Mouse (Mus musculus): ENCODE data around the gene Ugdh. TPM values are rescaled to one million over a fixed set of nuclear protein-coding genes. Genes with fewer than 3 reads are reported as not detected.
"Not testable (repeated sequence)": the region's sequence is repeated elsewhere in the genome, so short reads cannot be mapped to it uniquely, and the experiment has no call there.

Ugdh gene
- polyA plus RNA-seq (2014; fragmentation: Nextera tagmentation; extraction: Ambion mirVana): 64.2 and 73.1 TPM in 2 replicates

GRCm38 (mm10) chr5:65435806-65436561 is at the start of gene Ugdh:
Gene Ugdh, minus strand, starts transcription at chr5:65435949.
- H3K27me3 ChIP-seq (ENCODE audit: control insufficient read depth, insufficient read depth, low read length): no peaks in the 10 kb centered on the region
- H3K4me2 ChIP-seq (ENCODE audit: low read depth): peak within 1 kb of the TSS; percentile 77
- no peaks in the 10 kb centered on the region for H3K9me3 ChIP-seq (ENCODE audit: control insufficient read depth, low read length)
- no peaks in the 10 kb centered on the region for H3K4me1 ChIP-seq (ENCODE audit: control insufficient read depth, insufficient read depth, low read length)
- H3K9ac ChIP-seq (ENCODE audit: low read length): peak within 1 kb of the TSS; percentile 77
- DNase-seq (ENCODE audit: low spot score) (peak; percentile 99), ATAC-seq (ENCODE audit: insufficient read depth, low FRiP score, low TSS enrichment) (peak; percentile 99)
- H3K4me3 ChIP-seq (ENCODE audit: low read depth, low read length): peak within 1 kb of the TSS; percentile 79
- 1% methylated on average over 49 of the region's 51 CpGs for WGBS
- H3K36me3 ChIP-seq (ENCODE audit: control insufficient read depth, insufficient read depth, low read length): no peaks in the 10 kb centered on the region
- peak within 1 kb of the TSS; percentile 53; the same call in 1 of the 2 replicates for H3K27ac ChIP-seq (ENCODE audit: low read depth, low read length)

GRCm38 (mm10) chr5:65482996-65483395 is 47.2 kb upstream of the Ugdh start:
- no peaks in the 10 kb centered on the region for H3K9me3 ChIP-seq (ENCODE audit: control insufficient read depth, low read length)
- H3K4me2 ChIP-seq (ENCODE audit: low read depth): no peak overlapping the region
- 94% methylated on average over 4 of the region's 4 CpGs for WGBS
- H3K36me3 ChIP-seq (ENCODE audit: control insufficient read depth, insufficient read depth, low read length): no peaks in the 10 kb centered on the region
- no peak overlapping the region for H3K9ac ChIP-seq (ENCODE audit: low read length)
- no peaks in the 10 kb centered on the region for H3K27me3 ChIP-seq (ENCODE audit: control insufficient read depth, insufficient read depth, low read length)
- H3K4me1 ChIP-seq (ENCODE audit: control insufficient read depth, insufficient read depth, low read length): no peaks in the 10 kb centered on the region
- H3K4me3 ChIP-seq (ENCODE audit: low read depth, low read length): no peak overlapping the region
- no peak for ATAC-seq (ENCODE audit: insufficient read depth, low FRiP score, low TSS enrichment)
- H3K27ac ChIP-seq (ENCODE audit: low read depth, low read length): no peak overlapping the region
- DNase-seq (ENCODE audit: low spot score): no peak

- no peak for ATAC-seq (ENCODE audit: insufficient read depth, low FRiP score, low TSS enrichment)
- Histone ChIP-seq H3K27ac (ENCODE audit: low read depth, low read length) (no peak overlapping the region), H3K9ac (ENCODE audit: low read length) (no peak overlapping the region), H3K36me3 (ENCODE audit: control insufficient read depth, insufficient read depth, low read length) (no peaks in the 10 kb centered on the region), H3K4me1 (ENCODE audit: control insufficient read depth, insufficient read depth, low read length) (no peaks in the 10 kb centered on the region), H3K9me3 (ENCODE audit: control insufficient read depth, low read length) (no peaks in the 10 kb centered on the region), H3K4me2 (ENCODE audit: low read depth) (no peak overlapping the region), H3K27me3 (ENCODE audit: control insufficient read depth, insufficient read depth, low read length) (no peaks in the 10 kb centered on the region), H3K4me3 (ENCODE audit: low read depth, low read length) (no peak overlapping the region)
- DNase-seq (ENCODE audit: low spot score): no peak
- WGBS: 85% methylated on average over 4 of the region's 4 CpGs
Observed at GRCm38 (mm10) chr5:65480511-65480910, 44.8 kb upstream of the Ugdh start.

- no peak for ATAC-seq (ENCODE audit: insufficient read depth, low FRiP score, low TSS enrichment)
- no peak overlapping the region for H3K4me2 ChIP-seq (ENCODE audit: low read depth)
- H3K27me3 ChIP-seq (ENCODE audit: control insufficient read depth, insufficient read depth, low read length): no peaks in the 10 kb centered on the region
- H3K4me3 ChIP-seq (ENCODE audit: low read depth, low read length): no peak overlapping the region
- no peak for DNase-seq (ENCODE audit: low spot score)
- 90% methylated on average over 9 of the region's 9 CpGs for WGBS
- H3K27ac ChIP-seq (ENCODE audit: low read depth, low read length): no peak overlapping the region
- no peaks in the 10 kb centered on the region for H3K9me3 ChIP-seq (ENCODE audit: control insufficient read depth, low read length)
- no peaks in the 10 kb centered on the region for H3K36me3 ChIP-seq (ENCODE audit: control insufficient read depth, insufficient read depth, low read length)
- no peaks in the 10 kb centered on the region for H3K4me1 ChIP-seq (ENCODE audit: control insufficient read depth, insufficient read depth, low read length)
- no peak overlapping the region for H3K9ac ChIP-seq (ENCODE audit: low read length)
Observed at GRCm38 (mm10) chr5:65479681-65480445, 44.1 kb upstream of the Ugdh start.

- H3K9ac ChIP-seq (ENCODE audit: low read length): no peak overlapping the region
- ATAC-seq (ENCODE audit: insufficient read depth, low FRiP score, low TSS enrichment): no peak
- H3K36me3 ChIP-seq (ENCODE audit: control insufficient read depth, insufficient read depth, low read length): no peaks in the 10 kb centered on the region
- H3K4me2 ChIP-seq (ENCODE audit: low read depth): no peak overlapping the region
- no peaks in the 10 kb centered on the region for H3K9me3 ChIP-seq (ENCODE audit: control insufficient read depth, low read length)
- WGBS: 65% methylated on average over 4 of the region's 4 CpGs
- no peak for DNase-seq (ENCODE audit: low spot score)
- H3K4me1 ChIP-seq (ENCODE audit: control insufficient read depth, insufficient read depth, low read length): no peaks in the 10 kb centered on the region
- H3K4me3 ChIP-seq (ENCODE audit: low read depth, low read length): no peak overlapping the region
- H3K27ac ChIP-seq (ENCODE audit: low read depth, low read length): no peak overlapping the region
- no peaks in the 10 kb centered on the region for H3K27me3 ChIP-seq (ENCODE audit: control insufficient read depth, insufficient read depth, low read length)
Observed at GRCm38 (mm10) chr5:65478224-65478623, 42.5 kb upstream of the Ugdh start.

- H3K4me1 ChIP-seq (ENCODE audit: control insufficient read depth, insufficient read depth, low read length); H3K27ac ChIP-seq (ENCODE audit: low read depth, low read length); DNase-seq (ENCODE audit: low spot score); H3K9ac ChIP-seq (ENCODE audit: low read length); H3K27me3 ChIP-seq (ENCODE audit: control insufficient read depth, insufficient read depth, low read length); H3K4me2 ChIP-seq (ENCODE audit: low read depth); H3K9me3 ChIP-seq (ENCODE audit: control insufficient read depth, low read length); ATAC-seq (ENCODE audit: insufficient read depth, low FRiP score, low TSS enrichment); H3K4me3 ChIP-seq (ENCODE audit: low read depth, low read length); H3K36me3 ChIP-seq (ENCODE audit: control insufficient read depth, insufficient read depth, low read length): not testable (repeated sequence)
- 92% methylated on average over 4 of the region's 4 CpGs for WGBS
Observed at GRCm38 (mm10) chr5:65476739-65477138, 41.0 kb upstream of the Ugdh start.

GRCm38 (mm10) chr5:65475806-65476205 is 40.1 kb upstream of the Ugdh start:
- 76% methylated on average over 2 of the region's 2 CpGs for WGBS
- Histone ChIP-seq H3K27me3 (ENCODE audit: control insufficient read depth, insufficient read depth, low read length) (no peaks in the 10 kb centered on the region), H3K9me3 (ENCODE audit: control insufficient read depth, low read length) (no peaks in the 10 kb centered on the region), H3K36me3 (ENCODE audit: control insufficient read depth, insufficient read depth, low read length) (no peaks in the 10 kb centered on the region), H3K27ac (ENCODE audit: low read depth, low read length) (no peak overlapping the region), H3K4me1 (ENCODE audit: control insufficient read depth, insufficient read depth, low read length) (no peaks in the 10 kb centered on the region), H3K4me2 (ENCODE audit: low read depth) (no peak overlapping the region), H3K9ac (ENCODE audit: low read length) (no peak overlapping the region), H3K4me3 (ENCODE audit: low read depth, low read length) (no peak overlapping the region)
- no peak for ATAC-seq (ENCODE audit: insufficient read depth, low FRiP score, low TSS enrichment)
- no peak for DNase-seq (ENCODE audit: low spot score)

GRCm38 (mm10) chr5:65469766-65470165 is 34.0 kb upstream of the Ugdh start:
- WGBS: 87% methylated on average over 6 of the region's 6 CpGs
- no peaks in the 10 kb centered on the region for H3K4me1 ChIP-seq (ENCODE audit: control insufficient read depth, insufficient read depth, low read length)
- no peak overlapping the region for H3K4me2 ChIP-seq (ENCODE audit: low read depth)
- H3K27ac ChIP-seq (ENCODE audit: low read depth, low read length): no peak overlapping the region
- H3K9ac ChIP-seq (ENCODE audit: low read length): no peak overlapping the region
- H3K9me3 ChIP-seq (ENCODE audit: control insufficient read depth, low read length): no peaks in the 10 kb centered on the region
- H3K4me3 ChIP-seq (ENCODE audit: low read depth, low read length): no peak overlapping the region
- DNase-seq (ENCODE audit: low spot score) (no peak), ATAC-seq (ENCODE audit: insufficient read depth, low FRiP score, low TSS enrichment) (no peak)
- H3K27me3 ChIP-seq (ENCODE audit: control insufficient read depth, insufficient read depth, low read length): no peaks in the 10 kb centered on the region
- no peaks in the 10 kb centered on the region; the same call in 1 of the 2 replicates for H3K36me3 ChIP-seq (ENCODE audit: control insufficient read depth, insufficient read depth, low read length)
